In the genomic region with DNA sequence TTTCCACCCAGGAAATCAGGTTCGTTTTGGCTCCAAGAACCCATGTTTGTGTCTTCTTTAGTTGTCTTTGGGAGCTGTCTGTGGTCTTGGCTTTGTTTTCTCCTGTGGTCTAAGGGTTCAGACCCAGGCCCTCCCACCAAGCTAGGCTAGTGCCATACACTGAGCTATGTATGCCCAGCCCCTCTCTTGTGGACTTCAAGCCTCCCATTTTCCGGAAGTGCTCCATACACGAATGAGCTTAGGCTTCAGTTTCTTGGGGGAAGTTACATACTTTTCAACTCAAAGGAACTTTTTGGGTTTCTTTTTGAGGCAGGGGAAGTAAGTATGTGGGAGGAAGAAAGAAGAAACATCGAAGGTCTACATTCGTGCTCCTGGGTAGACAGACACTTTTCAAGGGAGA, we compare ENCODE assay signal across 19 mouse cellular contexts.
"Had no signal": no experiment of that assay in that cellular context is flagged by ENCODE, and none has a peak within 500 bp of the region (broad histone marks: within the 10 kb centered on the region; RNA-seq: fewer than 3 reads in every experiment).

No protein-coding gene starts in this region.

- H3K9me3 ChIP-seq: midbrain, embryonic 10.5 days; midbrain, embryonic 13.5 days; midbrain, embryonic 15.5 days; neural tube, embryonic 13.5 days; neural tube, embryonic 15.5 days; stomach, embryonic 15.5 days had no signal

- H3K9ac ChIP-seq: liver, embryonic 14.5 days; lung, embryonic 14.5 days; midbrain, embryonic 13.5 days; midbrain, embryonic 15.5 days; neural tube, embryonic 13.5 days; neural tube, embryonic 15.5 days; stomach, embryonic 15.5 days had no signal

- H3K4me2 ChIP-seq: lung, embryonic 14.5 days; midbrain, embryonic 13.5 days; midbrain, embryonic 15.5 days; neural tube, embryonic 13.5 days; neural tube, embryonic 15.5 days; stomach, embryonic 15.5 days had no signal

- H3K4me1 ChIP-seq: midbrain, embryonic 10.5 days; midbrain, embryonic 13.5 days; midbrain, embryonic 15.5 days; neural tube, embryonic 13.5 days; neural tube, embryonic 15.5 days; stomach, embryonic 15.5 days had no signal

- DNase-seq: lung, adult 18-20 months; lung, embryonic 14.5 days; lung, postnatal 10 days; lung, postnatal 4 days; retina, postnatal 1 day; right cerebral cortex, adult 18-20 months; right cerebral cortex, postnatal 14 days; thymus, adult 2 months; thymus, postnatal 25 days; thymus, postnatal 4 days had no signal

- H3K4me3 ChIP-seq: midbrain, embryonic 10.5 days; midbrain, embryonic 13.5 days; midbrain, embryonic 15.5 days; myocyte; neural tube, embryonic 13.5 days; neural tube, embryonic 15.5 days; stomach, embryonic 15.5 days had no signal

- H3K27me3 ChIP-seq: midbrain, embryonic 13.5 days; midbrain, embryonic 15.5 days; neural tube, embryonic 13.5 days; neural tube, embryonic 15.5 days; stomach, embryonic 15.5 days had no signal

- H3K36me3 ChIP-seq: midbrain, embryonic 10.5 days; midbrain, embryonic 13.5 days; midbrain, embryonic 15.5 days; neural tube, embryonic 13.5 days; neural tube, embryonic 15.5 days; stomach, embryonic 15.5 days had no signal

- H3K27ac ChIP-seq: liver, embryonic 14.5 days; midbrain, embryonic 10.5 days; midbrain, embryonic 13.5 days; midbrain, embryonic 15.5 days; neural tube, embryonic 13.5 days; neural tube, embryonic 15.5 days; stomach, embryonic 15.5 days; stomach, postnatal 0 days had no signal

- ATAC-seq: midbrain, embryonic 13.5 days; midbrain, embryonic 15.5 days had no signal
